ENCODE assay signal across 21 mouse cellular contexts in genomic region chr19:55095547-55095946, GRCm38 (mm10). TPM values are rescaled to one million over a fixed set of nuclear protein-coding genes. Genes with fewer than 3 reads are reported as not detected.
A peak's percentile ranks its signal among the peaks of the same experiment; 100 is the strongest.
DNase-seq lines count a peak whose midpoint lies in the region; ATAC-seq lines count a peak whose summit lies in the region.
"Had no signal": no experiment of that assay in that cellular context is flagged by ENCODE, and none has a peak within 500 bp of the region (broad histone marks: within the 10 kb centered on the region; RNA-seq: fewer than 3 reads in every experiment).

No protein-coding gene starts in this region.

- H3K4me1 ChIP-seq in kidney, embryonic 15.5 days = peaks cover 21% of the 10 kb centered on the region
- H3K4me1 ChIP-seq in liver, embryonic 16.5 days (ENCODE audit: control insufficient read depth, low read depth, low read length) = peaks cover 34% of the 10 kb centered on the region
- peaks cover 38% of the 10 kb centered on the region for H3K4me1 ChIP-seq in liver, embryonic 11.5 days (replicated peaks; ENCODE audit: control insufficient read depth, insufficient read depth, low read length)
- peaks cover 15% of the 10 kb centered on the region for H3K4me1 ChIP-seq in stomach, embryonic 15.5 days

- H3K36me3 ChIP-seq in kidney, embryonic 15.5 days = peaks cover 39% of the 10 kb centered on the region
- no peaks in the 10 kb centered on the region; the same call in 1 of the 2 replicates for H3K36me3 ChIP-seq in liver, embryonic 16.5 days (ENCODE audit: control insufficient read depth, insufficient read depth)
- H3K36me3 ChIP-seq in liver, embryonic 11.5 days (ENCODE audit: control insufficient read depth, insufficient read depth, low read length) = no peaks in the 10 kb centered on the region
- no peaks in the 10 kb centered on the region for H3K36me3 ChIP-seq in stomach, embryonic 15.5 days

- H3K4me3 ChIP-seq in kidney, embryonic 15.5 days (replicated peaks) = no peak overlapping the region
- H3K4me3 ChIP-seq in liver, embryonic 16.5 days (ENCODE audit: low read depth, low read length) = no peak overlapping the region
- H3K4me3 ChIP-seq in liver, embryonic 11.5 days (ENCODE audit: low read depth, low read length) = no peak overlapping the region
- no peak overlapping the region for H3K4me3 ChIP-seq in stomach, embryonic 15.5 days (replicated peaks)
- H3K4me3 ChIP-seq: embryonic facial prominence, embryonic 10.5 days; forebrain, embryonic 12.5 days; heart, embryonic 13.5 days; hindbrain, embryonic 12.5 days; limb, embryonic 10.5 days; neural tube, embryonic 15.5 days had no signal

- no peaks in the 10 kb centered on the region for H3K9me3 ChIP-seq in kidney, embryonic 15.5 days (replicated peaks)
- H3K9me3 ChIP-seq in liver, embryonic 16.5 days (replicated peaks; ENCODE audit: control insufficient read depth, low read length) = no peaks in the 10 kb centered on the region
- no peaks in the 10 kb centered on the region for H3K9me3 ChIP-seq in liver, embryonic 11.5 days (ENCODE audit: control insufficient read depth, low read length)
- no peaks in the 10 kb centered on the region for H3K9me3 ChIP-seq in stomach, embryonic 15.5 days
- H3K9me3 ChIP-seq: embryonic facial prominence, embryonic 10.5 days; forebrain, embryonic 12.5 days; heart, embryonic 13.5 days; hindbrain, embryonic 12.5 days; limb, embryonic 10.5 days; neural tube, embryonic 15.5 days had no signal

- H3K4me2 ChIP-seq in kidney, embryonic 15.5 days = no peak overlapping the region
- no peak overlapping the region for H3K4me2 ChIP-seq in liver, embryonic 16.5 days (ENCODE audit: low read depth, low read length)
- no peak overlapping the region for H3K4me2 ChIP-seq in liver, embryonic 11.5 days
- no peak overlapping the region for H3K4me2 ChIP-seq in stomach, embryonic 15.5 days
- H3K4me2 ChIP-seq: forebrain, embryonic 12.5 days; heart, embryonic 13.5 days; hindbrain, embryonic 12.5 days; neural tube, embryonic 15.5 days had no signal

- no peaks in the 10 kb centered on the region for H3K27me3 ChIP-seq in kidney, embryonic 15.5 days
- H3K27me3 ChIP-seq in liver, embryonic 16.5 days (ENCODE audit: control insufficient read depth, insufficient read depth, low read depth, low read length) = no peaks in the 10 kb centered on the region
- H3K27me3 ChIP-seq in liver, embryonic 11.5 days (replicated peaks; ENCODE audit: control insufficient read depth, insufficient read depth, low read length) = no peaks in the 10 kb centered on the region
- H3K27me3 ChIP-seq in stomach, embryonic 15.5 days (replicated peaks) = no peaks in the 10 kb centered on the region
- H3K27me3 ChIP-seq: CH12.LX; forebrain, embryonic 12.5 days; heart, embryonic 13.5 days; hindbrain, embryonic 12.5 days; neural tube, embryonic 15.5 days had no signal

- DNase-seq in heart, adult 11 months = peak; percentile 84
- no peak for DNase-seq in heart, adult 8-10 months (ENCODE audit: low spot score)
- DNase-seq in kidney, adult 18-20 months = peak; percentile 47
- no peak for DNase-seq in liver, embryonic 11.5 days (ENCODE audit: low spot score)
- DNase-seq: cerebellum, adult 9-10 months; gastrocnemius, postnatal 14 days; lung, postnatal 36 days; right cerebral cortex, postnatal 14 days had no signal

- no peak overlapping the region for H3K9ac ChIP-seq in kidney, embryonic 15.5 days
- H3K9ac ChIP-seq in liver, embryonic 16.5 days (ENCODE audit: low read depth, low read length) = no peak overlapping the region
- no peak overlapping the region for H3K9ac ChIP-seq in liver, embryonic 11.5 days (ENCODE audit: low read depth, low read length)
- no peak overlapping the region for H3K9ac ChIP-seq in stomach, embryonic 15.5 days
- H3K9ac ChIP-seq: forebrain, embryonic 12.5 days; heart, embryonic 13.5 days; hindbrain, embryonic 12.5 days; liver, embryonic 14.5 days; neural tube, embryonic 15.5 days had no signal

- H3K27ac ChIP-seq in kidney, embryonic 15.5 days = no peak overlapping the region
- peak overlapping the region; percentile 10; the same call in 1 of the 2 replicates for H3K27ac ChIP-seq in liver, embryonic 16.5 days (ENCODE audit: low read length)
- H3K27ac ChIP-seq in liver, embryonic 11.5 days (ENCODE audit: low read depth, low read length) = no peak overlapping the region
- H3K27ac ChIP-seq in stomach, embryonic 15.5 days = 0 out of 2 replicates have a peak overlapping the region, but pooled peaks have one; percentile 11
- H3K27ac ChIP-seq: embryonic facial prominence, embryonic 10.5 days; forebrain, embryonic 12.5 days; heart, embryonic 13.5 days; hindbrain, embryonic 12.5 days; limb, embryonic 10.5 days; liver, embryonic 14.5 days had no signal

- no peak for ATAC-seq in kidney, embryonic 15.5 days (replicated peaks; ENCODE audit: low FRiP score)
- ATAC-seq in liver, embryonic 16.5 days (ENCODE audit: low read depth) = no peak
- ATAC-seq in liver, embryonic 11.5 days (replicated peaks; ENCODE audit: low FRiP score) = no peak
- ATAC-seq in stomach, embryonic 15.5 days (ENCODE audit: insufficient read depth, low FRiP score, low read depth) = no peak
- ATAC-seq: inflammation-experienced regulatory T-cells, adult 6 months; midbrain, embryonic 16.5 days had no signal

- 88% methylated on average over 7 of the region's 7 CpGs for WGBS in kidney, embryonic 15.5 days
- 73% methylated on average over 7 of the region's 7 CpGs for WGBS in liver, embryonic 16.5 days (ENCODE audit: insufficient replicate concordance)
- 89% methylated on average over 7 of the region's 7 CpGs for WGBS in liver, embryonic 11.5 days
- WGBS in stomach, embryonic 15.5 days = 63% methylated on average over 7 of the region's 7 CpGs

RNA-seq across cellular contexts. Expression of gene Gpam, which starts 31.5 kb away (rescaled TPM):
- total RNA-seq in heart, adult 8-10 months (2022) = 100 to 1,000 TPM; 170 to 216 (median 189) TPM
- 18.1 and 19.0 TPM in 2 replicates for polyA plus RNA-seq in kidney, embryonic 15.5 days (2015; fragmentation: Nextera tagmentation; extraction: Ambion mirVana)
- 43.3 and 45.2 TPM in 2 replicates for polyA plus RNA-seq in liver, embryonic 16.5 days (2015; fragmentation: Nextera tagmentation; extraction: Ambion mirVana)
- 36.3 and 42.2 TPM in 2 replicates for polyA plus RNA-seq in liver, embryonic 11.5 days (2014; fragmentation: Nextera tagmentation; extraction: Ambion mirVana)
- 18.0 and 19.0 TPM in 2 replicates for polyA plus RNA-seq in stomach, embryonic 15.5 days (2015; fragmentation: Nextera tagmentation; extraction: Ambion mirVana)

Comparison
In these comparisons a context has a peak if more than half of its experiments do, and no peak if none do; other contexts are left out.
1. DNase-seq: peak in heart, adult 11 months (single experiment) and kidney, adult 18-20 months (single experiment); none in heart, adult 8-10 months (single experiment) and liver, embryonic 11.5 days (single experiment).
2. H3K27ac ChIP-seq: peak in liver, embryonic 16.5 days (single experiment) and stomach, embryonic 15.5 days (single experiment); none in kidney, embryonic 15.5 days (single experiment) and liver, embryonic 11.5 days (single experiment).